Mouse (Mus musculus): Measurements from ENCODE around the gene Napsa.

GRCm38 (mm10) chr7:44537496-44537895 is 34.7 kb upstream of the Napsa start:
- TF ChIP-seq POLR2A (IDR thresholded peaks at IDR 0.05; ENCODE audit: low read depth, low read length) (no peak), CTCF (conservative IDR thresholded peaks at IDR 0.05; ENCODE audit: insufficient read depth, insufficient read length, low read depth, low read length) (no peak)
